Mouse (Mus musculus): ENCODE data around the gene Cxcr5. TPM values are rescaled to one million over a fixed set of nuclear protein-coding genes. Genes with fewer than 3 reads are reported as not detected.
A peak's percentile ranks its signal among the peaks of the same experiment; 100 is the strongest.

Cxcr5 gene
- polyA plus RNA-seq, 1 experiment from 2014 or later, result not detected

DNA sequence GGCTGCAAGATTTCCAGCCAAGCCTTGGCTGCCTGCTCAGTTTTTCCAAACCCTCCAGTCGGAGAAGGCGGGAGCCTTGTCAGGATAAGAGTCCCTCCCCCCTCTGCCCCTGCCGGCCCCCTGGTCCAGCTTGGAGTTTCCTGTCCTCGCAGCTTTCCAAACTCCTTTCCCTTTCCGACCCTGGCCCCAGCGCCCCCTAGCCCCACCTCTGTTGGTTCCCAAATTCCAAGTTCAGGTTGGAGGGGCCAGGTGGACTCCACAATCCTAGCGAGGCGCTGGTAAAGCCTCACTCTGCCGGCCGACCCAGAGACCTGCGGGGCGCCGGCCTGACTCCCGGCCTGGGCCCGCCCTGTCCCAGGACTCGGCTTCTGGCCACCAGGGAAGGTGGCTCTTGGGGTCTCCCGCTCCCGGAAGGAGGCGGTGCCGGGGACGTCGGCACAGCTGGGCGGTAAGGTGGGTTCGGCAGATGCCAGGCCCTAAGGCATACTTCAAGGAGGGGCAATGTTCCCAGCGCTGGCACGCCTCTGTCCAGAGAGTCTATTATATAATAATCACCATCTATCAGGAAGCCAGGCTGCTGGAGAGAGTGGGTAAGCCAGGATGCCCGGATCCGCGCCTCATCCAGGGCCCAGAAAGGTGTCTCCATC is 82.6 kb downstream of the Cxcr5 start:
- H3K9me3 ChIP-seq, result no peaks in the 10 kb centered on the region
- H3K4me1 ChIP-seq (replicated peaks), result peaks cover 34% of the 10 kb centered on the region
- 0% methylated on average over 29 of the region's 29 CpGs for WGBS
- H3K27ac ChIP-seq (replicated peaks), result peak overlapping the region; percentile 97
- H3K27me3 ChIP-seq, result no peaks in the 10 kb centered on the region
- no peaks in the 10 kb centered on the region for H3K36me3 ChIP-seq
- ATAC-seq (ENCODE audit: low read depth), result peak; percentile 64
- H3K9ac ChIP-seq, result peak overlapping the region; percentile 85
- H3K4me3 ChIP-seq, result peak overlapping the region; percentile 72
- peak overlapping the region; percentile 93 for H3K4me2 ChIP-seq

DNA sequence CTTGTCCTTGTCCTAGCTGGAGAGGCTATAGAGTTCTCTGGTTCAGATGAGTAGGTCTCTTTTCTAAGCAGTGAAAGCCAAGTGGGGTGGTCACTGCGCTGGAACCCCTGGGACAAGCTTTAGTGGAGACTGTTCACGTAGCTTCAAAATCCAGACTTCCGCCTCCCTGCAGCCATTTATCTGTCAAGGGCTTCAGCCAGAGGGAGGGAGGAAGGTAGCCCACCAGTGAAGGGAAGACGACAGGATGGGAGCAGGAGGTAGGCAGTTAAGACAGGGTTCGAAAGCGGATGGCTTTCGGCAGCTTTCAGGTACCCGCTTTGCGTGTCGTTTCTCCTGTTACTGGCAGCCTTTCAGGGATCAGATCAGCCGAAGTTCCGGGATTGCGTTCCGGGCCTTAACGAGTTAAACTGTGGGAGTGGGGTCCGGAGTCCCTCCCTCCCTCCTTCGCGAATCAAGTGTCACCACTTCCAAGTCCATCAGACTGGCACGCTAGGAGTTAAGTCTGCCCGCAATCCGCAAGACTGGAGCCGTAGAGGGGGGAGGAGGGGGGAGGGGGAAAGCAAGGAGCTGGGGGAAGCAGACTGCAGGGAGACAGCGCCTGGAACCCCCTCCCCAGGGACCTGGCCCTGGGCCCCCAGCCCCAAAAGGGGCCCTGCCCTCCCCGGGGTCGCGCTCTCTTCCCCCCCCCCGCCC is 83.3 kb downstream of the Cxcr5 start:
- Histone ChIP-seq H3K9me3 (no peaks in the 10 kb centered on the region), H3K27ac (replicated peaks) (peak overlapping the region; percentile 97), H3K4me1 (replicated peaks) (peaks cover 29% of the 10 kb centered on the region), H3K36me3 (no peaks in the 10 kb centered on the region), H3K4me3 (peak overlapping the region; percentile 72), H3K4me2 (peak overlapping the region; percentile 93), H3K27me3 (no peaks in the 10 kb centered on the region), H3K9ac (peak overlapping the region; percentile 85)
- peak; percentile 62 for ATAC-seq (ENCODE audit: low read depth)
- 0% methylated on average over 19 of the region's 27 CpGs for WGBS

DNA sequence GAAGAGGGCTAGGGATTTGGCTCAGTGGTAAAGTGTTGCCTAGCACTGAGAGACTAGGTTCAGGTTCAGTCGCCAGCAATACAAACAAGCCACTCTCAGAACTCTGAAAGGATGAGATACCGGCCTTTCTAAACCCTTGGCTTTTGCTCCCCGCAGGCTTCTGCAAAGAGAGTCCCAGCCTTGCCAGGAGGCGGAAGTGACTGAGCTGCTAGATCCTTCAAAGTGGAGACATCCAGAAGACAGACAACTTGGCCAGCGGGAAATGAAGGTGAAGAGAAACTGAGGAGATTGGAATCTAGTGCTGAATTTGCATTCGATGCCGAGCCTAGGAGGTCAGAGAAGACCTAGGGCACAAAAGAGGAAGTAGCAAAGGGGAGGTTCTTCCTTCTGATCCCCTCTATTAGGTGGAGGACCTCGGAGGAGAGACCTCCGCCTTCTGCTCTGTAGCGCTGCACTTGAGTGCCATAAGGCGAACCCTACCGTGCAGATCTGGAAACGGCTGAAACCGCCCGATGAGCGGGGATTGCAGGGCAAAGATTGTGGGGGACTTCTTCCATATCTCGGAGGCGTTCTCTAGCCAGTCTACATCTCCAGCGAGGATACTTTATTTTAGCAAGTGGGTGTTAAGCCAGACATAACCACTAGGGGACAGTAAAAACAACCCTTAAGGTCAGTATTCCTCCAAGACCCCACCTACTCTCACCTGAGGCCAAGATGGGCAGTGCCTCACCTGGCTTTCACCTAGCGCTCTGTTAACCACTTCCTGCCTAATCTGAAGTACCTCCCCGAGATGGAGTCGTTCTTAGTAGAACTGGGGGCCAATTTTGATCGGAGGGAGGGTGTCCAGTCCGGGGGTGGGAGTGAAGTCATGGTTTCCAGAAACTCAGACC is 84.1 kb downstream of the Cxcr5 start:
- H3K27ac ChIP-seq (replicated peaks), result peak overlapping the region; percentile 97
- 7% methylated on average over 24 of the region's 24 CpGs for WGBS
- no peaks in the 10 kb centered on the region for H3K9me3 ChIP-seq
- no peaks in the 10 kb centered on the region for H3K36me3 ChIP-seq
- peak overlapping the region; percentile 93 for H3K4me2 ChIP-seq
- H3K27me3 ChIP-seq, result no peaks in the 10 kb centered on the region
- H3K4me1 ChIP-seq (replicated peaks), result peaks cover 29% of the 10 kb centered on the region
- peak overlapping the region; percentile 72 for H3K4me3 ChIP-seq
- no peak for ATAC-seq (ENCODE audit: low read depth)
- peak overlapping the region; percentile 85 for H3K9ac ChIP-seq

DNA sequence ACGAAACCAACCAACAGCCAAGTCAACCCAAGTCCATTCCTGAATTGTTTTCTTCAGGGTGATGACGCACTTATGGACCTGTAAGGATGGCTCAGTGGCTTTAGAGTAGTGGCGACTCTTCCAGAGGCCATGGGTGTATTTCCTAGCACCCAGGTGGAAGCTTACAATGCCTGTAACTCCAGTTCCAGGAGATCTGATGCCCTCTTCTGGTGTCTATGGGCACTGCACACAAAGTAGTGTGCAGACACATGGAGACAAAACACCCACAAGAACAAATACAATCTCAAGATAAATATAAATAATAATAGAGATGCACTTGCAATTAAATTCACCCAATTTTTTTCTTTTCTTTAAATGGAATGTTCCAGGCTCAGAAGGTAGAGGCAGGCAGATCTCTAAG is 85.7 kb downstream of the Cxcr5 start:
- no peaks in the 10 kb centered on the region for H3K27me3 ChIP-seq
- no peak overlapping the region for H3K27ac ChIP-seq (replicated peaks)
- H3K36me3 ChIP-seq, result no peaks in the 10 kb centered on the region
- no peaks in the 10 kb centered on the region for H3K9me3 ChIP-seq
- no peak overlapping the region for H3K4me2 ChIP-seq
- no peak overlapping the region for H3K9ac ChIP-seq
- 91% methylated on average over 3 of the region's 3 CpGs for WGBS
- no peak for ATAC-seq (ENCODE audit: low read depth)
- peaks cover 22% of the 10 kb centered on the region for H3K4me1 ChIP-seq (replicated peaks)
- no peak overlapping the region for H3K4me3 ChIP-seq

DNA sequence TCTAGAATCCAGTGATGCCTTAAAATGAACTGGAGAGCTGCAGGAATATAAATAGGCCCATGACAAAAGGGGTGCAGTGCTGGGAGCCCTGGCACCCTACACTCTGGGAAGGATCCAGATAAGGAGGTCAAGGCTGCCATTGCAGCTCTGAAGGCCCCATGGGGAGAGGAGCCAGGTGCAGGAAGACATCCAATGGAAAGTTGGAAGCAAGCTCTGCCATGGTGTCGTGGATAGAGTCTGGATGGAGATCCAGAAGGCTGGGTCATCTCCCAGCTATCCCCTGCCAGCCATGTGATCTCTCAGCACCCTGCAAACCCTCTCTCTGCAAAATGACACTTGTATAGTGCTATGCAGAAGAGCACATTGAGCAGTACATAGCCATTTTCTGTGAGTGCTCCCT is 87.3 kb downstream of the Cxcr5 start:
- no peaks in the 10 kb centered on the region for H3K36me3 ChIP-seq
- H3K27me3 ChIP-seq, result no peaks in the 10 kb centered on the region
- no peaks in the 10 kb centered on the region for H3K9me3 ChIP-seq
- 29% methylated on average over 1 of the region's 1 CpGs for WGBS
- ATAC-seq (ENCODE audit: low read depth), result no peak
- H3K4me1 ChIP-seq (replicated peaks), result peaks cover 11% of the 10 kb centered on the region
- H3K27ac ChIP-seq (replicated peaks), result no peak overlapping the region
- no peak overlapping the region for H3K4me3 ChIP-seq
- no peak overlapping the region for H3K4me2 ChIP-seq
- no peak overlapping the region for H3K9ac ChIP-seq

DNA sequence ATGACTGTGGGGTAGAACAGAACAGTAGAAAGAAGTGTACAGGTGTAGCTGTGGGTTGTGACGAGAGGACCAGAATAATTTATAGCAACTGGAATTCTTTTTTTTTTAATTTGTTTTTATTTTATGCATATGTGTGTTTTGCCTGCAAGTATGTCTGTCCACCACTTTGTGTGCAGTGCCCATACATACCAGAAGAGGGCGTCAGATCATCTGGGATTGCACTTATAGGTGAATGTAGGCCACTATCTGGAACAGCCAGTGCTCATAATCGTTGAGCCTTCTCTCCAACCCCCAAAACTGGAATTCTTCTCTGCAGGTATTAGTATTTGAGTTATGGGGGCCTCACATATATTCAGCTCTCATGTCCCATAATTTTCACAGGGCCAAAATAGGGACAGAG is 88.5 kb downstream of the Cxcr5 start:
- H3K27ac ChIP-seq (replicated peaks), result no peak overlapping the region
- no peak overlapping the region for H3K4me2 ChIP-seq
- no peak overlapping the region for H3K9ac ChIP-seq
- no peaks in the 10 kb centered on the region for H3K36me3 ChIP-seq
- H3K4me3 ChIP-seq, result no peak overlapping the region
- no peaks in the 10 kb centered on the region for H3K9me3 ChIP-seq
- H3K27me3 ChIP-seq, result no peaks in the 10 kb centered on the region
- 62% methylated on average over 3 of the region's 3 CpGs for WGBS
- no peak for ATAC-seq (ENCODE audit: low read depth)
- H3K4me1 ChIP-seq (replicated peaks), result peaks cover 17% of the 10 kb centered on the region

DNA sequence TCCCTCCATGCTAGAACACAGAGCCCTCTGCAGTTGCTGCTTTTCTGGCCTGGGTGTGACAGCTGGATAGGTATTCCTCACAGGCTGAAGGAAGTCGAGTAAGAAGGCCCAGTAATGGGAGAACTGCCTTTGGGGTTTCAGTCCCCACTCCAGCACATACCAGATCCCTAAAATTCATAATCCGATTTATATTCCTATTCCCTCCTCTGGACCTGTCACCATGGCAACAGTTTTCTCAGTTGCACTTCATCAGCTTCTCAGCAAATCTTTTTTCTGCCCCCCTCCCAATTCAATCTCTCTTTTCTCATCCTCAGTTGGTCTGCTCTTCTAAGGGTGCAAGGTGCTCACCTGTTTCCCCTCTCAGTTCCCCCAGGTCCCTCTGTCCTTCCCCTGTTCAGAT is 92.9 kb downstream of the Cxcr5 start:
- no peak overlapping the region for H3K9ac ChIP-seq
- ATAC-seq (ENCODE audit: low read depth), result no peak
- peaks cover 7% of the 10 kb centered on the region; the same call in 1 of the 2 replicates for H3K4me1 ChIP-seq (replicated peaks)
- no peak overlapping the region for H3K4me2 ChIP-seq
- no peaks in the 10 kb centered on the region for H3K27me3 ChIP-seq
- no peaks in the 10 kb centered on the region for H3K9me3 ChIP-seq
- H3K36me3 ChIP-seq, result no peaks in the 10 kb centered on the region
- 47% methylated on average over 2 of the region's 2 CpGs for WGBS
- H3K4me3 ChIP-seq, result no peak overlapping the region
- H3K27ac ChIP-seq (replicated peaks), result no peak overlapping the region

DNA sequence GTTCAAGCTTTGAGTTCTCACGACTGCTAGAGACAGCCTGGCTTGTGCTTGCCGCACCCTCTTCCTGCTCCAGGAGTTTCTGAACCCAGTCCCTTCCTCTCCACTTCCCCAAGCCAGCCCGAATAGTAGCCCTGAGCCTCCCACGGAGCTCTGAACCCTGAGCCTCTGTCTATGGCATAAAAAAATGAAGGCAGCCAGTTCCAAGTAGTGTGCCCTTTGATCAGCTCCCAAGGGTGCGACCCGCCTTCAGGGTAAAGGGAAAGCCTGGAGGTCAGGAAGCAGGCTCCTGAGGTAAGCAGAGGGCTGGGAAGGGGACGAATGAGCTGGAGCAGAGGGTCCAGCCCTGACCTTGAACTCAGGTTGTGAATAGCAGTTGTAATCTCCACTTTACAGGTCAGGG is 93.5 kb downstream of the Cxcr5 start:
- Histone ChIP-seq H3K9ac (no peak overlapping the region), H3K27ac (replicated peaks) (no peak overlapping the region), H3K27me3 (no peaks in the 10 kb centered on the region), H3K4me1 (replicated peaks) (peaks cover 7% of the 10 kb centered on the region; the same call in 1 of the 2 replicates), H3K36me3 (no peaks in the 10 kb centered on the region), H3K9me3 (no peaks in the 10 kb centered on the region), H3K4me3 (no peak overlapping the region), H3K4me2 (no peak overlapping the region)
- WGBS, result 65% methylated on average over 7 of the region's 7 CpGs
- ATAC-seq (ENCODE audit: low read depth), result no peak

DNA sequence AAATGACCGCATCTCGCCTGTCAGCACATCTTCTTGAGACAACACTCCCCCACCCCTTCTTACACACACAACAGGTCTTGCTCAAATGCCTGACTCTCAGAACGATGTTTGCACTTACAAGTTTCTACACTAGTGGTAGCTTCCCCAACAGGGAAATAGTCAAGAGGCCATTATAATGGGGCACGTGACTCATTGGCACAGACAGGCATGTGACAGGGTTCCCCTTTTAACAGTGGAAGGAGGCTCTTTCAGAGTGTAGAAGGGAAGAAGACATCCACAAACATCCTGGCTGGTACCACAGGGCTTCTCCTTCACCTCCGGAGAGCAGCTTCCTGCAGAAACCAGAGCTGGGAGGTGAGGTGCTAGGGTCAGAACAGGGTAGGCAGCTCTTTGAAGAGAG is 99.7 kb downstream of the Cxcr5 start:
- Histone ChIP-seq H3K4me2 (no peak overlapping the region), H3K4me1 (replicated peaks) (peaks cover 14% of the 10 kb centered on the region), H3K4me3 (no peak overlapping the region), H3K36me3 (no peaks in the 10 kb centered on the region), H3K9me3 (no peaks in the 10 kb centered on the region), H3K9ac (no peak overlapping the region), H3K27me3 (no peaks in the 10 kb centered on the region), H3K27ac (replicated peaks) (no peak overlapping the region)
- 87% methylated on average over 5 of the region's 5 CpGs for WGBS
- no peak for ATAC-seq (ENCODE audit: low read depth)

Other genes with a start within 250 kb of the Cxcr5 start
- gene C2cd2l, start 241.6 kb downstream of the Cxcr5 start, polyA plus RNA-seq (2015; fragmentation: Nextera tagmentation; extraction: Ambion mirVana), result 22.9 and 28.7 TPM in 2 replicates
- gene Dpagt1, start 235.9 kb downstream of the Cxcr5 start, polyA plus RNA-seq (2015; fragmentation: Nextera tagmentation; extraction: Ambion mirVana), result 37.3 and 41.2 TPM in 2 replicates
- 131 TPM in 2 replicates for gene H2afx, start 227.2 kb downstream of the Cxcr5 start, polyA plus RNA-seq (2015; fragmentation: Nextera tagmentation; extraction: Ambion mirVana)
- gene Hmbs, start 217.6 kb downstream of the Cxcr5 start, polyA plus RNA-seq (2015; fragmentation: Nextera tagmentation; extraction: Ambion mirVana), result 58.2 and 59.4 TPM in 2 replicates
- 36.5 and 39.2 TPM in 2 replicates for gene Vps11, start 200.2 kb downstream of the Cxcr5 start, polyA plus RNA-seq (2015; fragmentation: Nextera tagmentation; extraction: Ambion mirVana)
- gene Hyou1, start 182.4 kb downstream of the Cxcr5 start, polyA plus RNA-seq (2015; fragmentation: Nextera tagmentation; extraction: Ambion mirVana), result 26.4 and 29.6 TPM in 2 replicates
- gene Slc37a4, start 165.0 kb downstream of the Cxcr5 start, polyA plus RNA-seq (2015; fragmentation: Nextera tagmentation; extraction: Ambion mirVana), result 62.9 and 71.2 TPM in 2 replicates
- gene Rps25, start 154.7 kb downstream of the Cxcr5 start, polyA plus RNA-seq (2015; fragmentation: Nextera tagmentation; extraction: Ambion mirVana), result 1,179 TPM in 2 replicates
- gene Trappc4, start 154.3 kb downstream of the Cxcr5 start, polyA plus RNA-seq (2015; fragmentation: Nextera tagmentation; extraction: Ambion mirVana), result 324 and 343 TPM in 2 replicates
- 28.7 and 32.6 TPM in 2 replicates for gene Ccdc84, start 143.3 kb downstream of the Cxcr5 start, polyA plus RNA-seq (2015; fragmentation: Nextera tagmentation; extraction: Ambion mirVana)
- gene Foxr1, start 120.7 kb downstream of the Cxcr5 start, polyA plus RNA-seq (2015; fragmentation: Nextera tagmentation; extraction: Ambion mirVana), result not detected in 2 replicates
- not detected in 2 replicates for gene Upk2, start 106.9 kb downstream of the Cxcr5 start, polyA plus RNA-seq (2015; fragmentation: Nextera tagmentation; extraction: Ambion mirVana)
- gene Bcl9l, start 79.1 kb downstream of the Cxcr5 start, polyA plus RNA-seq (2015; fragmentation: Nextera tagmentation; extraction: Ambion mirVana), result 9.4 and 9.6 TPM in 2 replicates
- 15.7 and 17.9 TPM in 2 replicates for gene Ddx6, start 43.0 kb upstream of the Cxcr5 start, polyA plus RNA-seq (2015; fragmentation: Nextera tagmentation; extraction: Ambion mirVana)
- not detected in 2 replicates for gene Treh, start 111.4 kb upstream of the Cxcr5 start, polyA plus RNA-seq (2015; fragmentation: Nextera tagmentation; extraction: Ambion mirVana)
- 42.5 and 43.7 TPM in 2 replicates for gene Phldb1, start 173.3 kb upstream of the Cxcr5 start, polyA plus RNA-seq (2015; fragmentation: Nextera tagmentation; extraction: Ambion mirVana)
- 147 and 168 TPM in 2 replicates for gene Arcn1, start 206.0 kb upstream of the Cxcr5 start, polyA plus RNA-seq (2015; fragmentation: Nextera tagmentation; extraction: Ambion mirVana)
- gene Ift46, start 206.0 kb upstream of the Cxcr5 start, polyA plus RNA-seq (2015; fragmentation: Nextera tagmentation; extraction: Ambion mirVana), result 172 and 174 TPM in 2 replicates
- 13.8 and 14.1 TPM in 2 replicates for gene Tmem25, start 237.4 kb upstream of the Cxcr5 start, polyA plus RNA-seq (2015; fragmentation: Nextera tagmentation; extraction: Ambion mirVana)
- gene Ttc36, start 241.2 kb upstream of the Cxcr5 start, polyA plus RNA-seq (2015; fragmentation: Nextera tagmentation; extraction: Ambion mirVana), result not detected in 2 replicates